Mouse (Mus musculus) heart, adult 8-10 months (tissue): ENCODE measurements at regions not wholly inside any gene's neighbourhood (a gene's known extent, or its start where the extent isn't known, plus 50 kb on each side); places are given as distances from the start of the nearest gene placed in this dataset.
"Not testable (repeated sequence)": the region's sequence is repeated elsewhere in the genome, so short reads cannot be mapped to it uniquely, and the experiment has no call there.

Source experiments
- DNase-seq: peaks from one replicate; pipeline ENCODE4 v3.0.0; 2022; ENCODE audit warnings: low spot score

DNA sequence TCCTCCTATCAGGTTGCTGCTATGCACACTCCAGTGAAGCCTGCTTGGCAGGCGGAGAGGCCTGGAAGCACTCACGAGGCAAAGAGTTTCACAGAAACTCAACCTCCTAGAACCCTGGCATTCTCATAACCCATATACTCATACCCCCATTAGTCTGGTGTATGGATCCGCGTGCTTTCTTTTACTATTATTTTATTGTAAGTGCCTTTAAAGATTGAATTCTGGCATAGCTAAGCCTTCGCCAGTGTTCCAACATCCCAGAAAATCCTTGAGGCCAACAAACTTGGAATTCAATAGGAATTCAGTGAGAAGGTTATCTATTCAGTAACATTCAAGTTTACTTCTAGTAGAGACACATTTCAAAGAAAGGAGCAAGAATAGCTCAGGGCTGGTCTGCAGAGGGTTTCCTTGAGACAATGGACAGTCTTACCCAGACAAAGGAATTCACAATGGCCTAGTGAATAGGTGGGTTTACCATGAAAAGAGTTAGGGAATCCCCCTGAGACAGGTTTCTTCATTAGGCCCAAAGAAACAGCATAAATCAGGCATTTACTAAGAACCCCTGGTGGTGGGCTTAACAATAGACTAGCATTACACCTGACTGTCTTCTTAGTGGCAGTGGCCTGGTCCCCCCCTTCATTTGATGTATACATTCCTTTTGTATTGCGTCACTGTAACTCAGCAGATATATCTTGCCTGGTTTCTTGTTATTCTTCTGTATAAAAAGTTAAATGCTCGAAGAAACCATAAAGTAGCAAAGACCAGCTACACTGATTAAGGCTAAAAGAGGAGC is 80.8 kb upstream of the Gm15446 start:
- not testable (repeated sequence) for DNase-seq

DNA sequence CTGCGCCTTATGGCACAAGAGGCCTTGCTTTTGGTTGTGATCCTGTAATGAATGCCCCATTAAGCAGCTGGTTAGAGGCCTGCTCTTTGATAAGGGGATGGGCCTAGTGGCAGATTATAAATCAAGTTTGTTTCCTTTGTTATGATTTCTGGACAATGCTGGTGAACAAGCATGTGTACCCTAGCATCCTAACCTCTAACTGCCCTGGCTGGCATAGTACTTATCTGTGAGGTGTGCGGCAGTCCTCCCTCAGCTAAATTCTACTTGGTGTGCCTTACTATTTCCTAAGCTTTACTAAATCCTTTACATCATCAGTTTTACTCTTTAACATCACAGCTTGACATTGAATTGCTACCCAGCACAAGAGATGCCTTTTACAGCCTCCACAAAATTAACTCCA is 79.0 kb upstream of the Gm15446 start:
- DNase-seq: not testable (repeated sequence)

DNA sequence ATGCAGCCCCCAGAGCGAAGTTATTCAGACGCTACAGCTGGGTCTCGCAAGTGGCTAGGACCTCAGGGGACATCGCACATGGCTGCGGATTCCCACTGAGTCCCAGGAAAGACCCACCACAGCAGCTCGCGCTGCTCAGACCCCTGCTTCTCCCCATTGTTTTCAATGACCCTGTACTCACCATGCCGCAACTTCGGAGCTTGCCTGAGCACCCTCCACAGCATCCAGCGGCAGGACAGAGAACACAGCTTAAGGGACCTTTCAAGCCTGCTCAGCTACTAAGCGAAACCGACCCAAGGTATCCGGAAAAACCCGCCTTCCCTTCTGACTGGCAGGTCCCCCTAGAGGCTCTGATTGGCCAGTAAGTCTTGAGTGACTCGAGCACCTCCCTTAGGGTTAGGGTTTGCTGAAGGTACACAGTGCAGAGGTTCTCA is 78.4 kb upstream of the Gm15446 start:
- DNase-seq: peak; percentile 19

DNA sequence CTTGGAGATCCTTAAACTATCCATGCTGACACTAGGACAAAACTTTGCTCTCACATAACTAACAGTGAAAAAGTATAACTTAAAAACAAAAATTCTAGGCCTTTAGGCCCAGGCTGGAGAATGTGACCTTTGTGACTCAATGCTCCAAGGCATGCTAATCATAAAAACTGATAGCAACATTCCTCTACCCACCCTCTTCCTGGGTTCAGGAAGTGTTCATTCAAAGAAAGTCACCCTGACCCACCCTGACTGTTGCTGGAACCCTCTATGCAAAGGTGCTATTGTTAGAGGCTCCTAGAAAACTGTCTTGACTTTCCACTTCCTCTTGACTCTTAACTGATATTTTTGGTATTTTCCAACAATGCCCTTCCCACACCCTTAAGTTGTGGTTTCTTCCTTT is 72.0 kb upstream of the Gm15446 start:
- not testable (repeated sequence) for DNase-seq

DNA sequence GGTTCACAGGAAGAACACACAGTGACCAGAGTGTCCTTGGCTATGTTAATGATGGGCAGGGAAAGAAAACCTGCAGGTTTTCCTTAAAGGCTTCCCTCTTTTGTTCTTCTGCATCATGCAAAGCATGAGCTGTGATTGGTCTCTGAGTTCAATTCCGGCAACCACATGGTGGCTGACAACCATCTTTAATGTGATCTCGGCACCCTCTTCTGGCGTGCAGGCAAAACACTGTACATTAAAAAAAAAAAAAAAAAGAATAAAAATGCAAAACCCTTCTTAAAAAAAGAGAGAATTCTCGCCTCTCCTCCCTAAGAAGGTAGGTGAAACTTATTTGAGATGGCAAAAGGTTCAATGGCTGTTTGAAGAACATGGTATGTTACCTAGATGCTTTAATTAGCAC is 62.8 kb upstream of the Gm15446 start:
- no peak for DNase-seq

DNA sequence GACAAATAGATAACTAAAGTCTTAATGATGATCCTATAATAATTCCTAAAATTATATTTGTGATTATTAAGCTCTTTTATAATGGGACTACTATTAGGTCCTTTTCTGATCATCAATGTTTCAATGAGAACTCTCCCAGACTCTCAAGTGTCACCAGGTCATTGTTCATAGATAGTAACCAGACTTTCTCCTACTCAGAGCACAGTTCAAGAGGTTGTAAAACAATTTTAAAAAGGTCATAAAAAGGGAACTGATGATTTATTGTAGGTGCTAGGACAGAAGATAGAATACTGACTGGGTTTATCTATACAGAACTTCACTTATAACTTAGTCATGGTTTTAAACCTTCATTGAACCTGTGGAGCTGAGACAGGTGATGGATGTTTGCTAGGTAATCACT is 58.7 kb upstream of the Gm15446 start:
- not testable (repeated sequence) for DNase-seq

DNA sequence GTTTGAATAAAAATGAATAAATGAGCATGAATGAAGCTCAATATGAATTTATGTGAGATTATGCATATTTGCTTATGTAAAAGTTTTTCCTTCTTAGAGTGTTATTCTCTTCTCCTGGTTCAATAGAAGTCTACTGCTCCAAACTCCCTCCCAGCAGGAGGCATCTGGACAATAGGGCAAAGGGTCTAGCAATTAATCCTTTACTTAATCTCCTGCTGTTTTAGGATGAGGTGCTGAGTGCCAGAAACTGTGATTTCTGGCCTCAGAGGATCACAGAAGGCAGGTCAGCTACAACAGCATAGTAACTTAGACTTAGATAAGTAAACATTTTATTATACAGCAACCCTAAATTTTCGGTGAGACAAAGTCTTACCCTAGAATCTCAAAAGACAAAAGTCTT is 57.6 kb upstream of the Gm15446 start:
- DNase-seq: no peak

DNA sequence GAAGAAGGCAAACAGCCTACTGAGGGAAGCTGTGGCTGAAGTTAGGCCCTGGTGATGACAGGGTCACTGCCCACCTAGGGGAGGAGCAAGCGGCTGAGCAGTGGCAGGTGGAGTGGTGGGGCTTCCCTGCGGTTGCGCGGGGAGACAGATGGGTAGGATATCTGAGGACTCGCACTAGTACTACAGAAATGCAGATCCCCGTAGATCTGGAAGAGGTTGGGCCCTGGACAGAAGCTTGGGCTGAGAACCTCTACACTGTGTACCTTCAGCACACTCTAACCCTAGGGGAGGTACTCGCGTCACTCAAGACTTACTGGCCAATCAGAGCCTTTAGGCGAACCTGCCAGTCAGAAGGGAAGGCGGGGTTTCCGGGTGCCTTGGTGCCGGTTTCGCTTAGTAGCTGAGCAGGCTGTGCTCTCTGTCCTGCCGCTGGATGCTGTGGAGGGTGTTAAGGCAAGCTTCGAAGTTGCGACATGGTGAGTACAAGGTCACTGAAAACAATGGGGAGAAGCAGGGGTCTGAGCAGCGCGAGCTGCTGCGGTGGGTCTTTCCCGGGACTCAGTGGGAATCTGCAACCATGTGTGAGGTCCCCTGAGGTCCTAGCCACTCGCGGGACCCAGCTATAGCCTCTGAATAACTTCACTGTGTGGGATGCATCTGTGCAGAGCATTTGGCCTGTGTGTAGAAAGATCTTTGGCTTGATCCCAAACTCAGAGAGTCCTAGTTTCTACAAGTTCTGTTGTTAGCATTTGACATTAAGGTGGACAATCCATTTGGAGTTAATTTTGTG is 56.7 kb upstream of the Gm15446 start:
- peak; percentile 91 for DNase-seq

DNA sequence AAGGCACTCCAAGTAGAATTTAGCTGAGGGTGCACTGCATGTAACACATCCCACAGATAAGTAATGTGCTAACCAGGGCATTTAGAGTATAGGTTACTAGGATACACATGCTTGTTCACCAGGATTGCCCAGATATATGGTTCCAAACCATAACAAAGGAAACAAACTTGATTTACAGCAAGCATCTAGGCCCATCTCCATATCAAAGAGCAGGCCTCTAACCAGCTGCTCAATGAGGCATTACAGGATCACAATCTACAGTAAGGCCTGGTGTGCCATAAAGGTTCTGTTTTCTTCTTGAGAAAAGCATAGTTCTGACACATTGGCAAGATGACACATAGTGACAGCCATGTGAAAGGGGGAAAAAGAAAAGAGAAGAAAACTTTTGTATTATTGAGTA is 56.0 kb upstream of the Gm15446 start:
- not testable (repeated sequence) for DNase-seq
